Mouse (Mus musculus) lung, postnatal 4 days (tissue): ENCODE measurements around the gene Plcl1.

Experiments
- DNase-seq, 2 experiments: peaks; one replicate each; pipeline ENCODE4 v3.0.0; 2021

Plcl1 gene

DNA sequence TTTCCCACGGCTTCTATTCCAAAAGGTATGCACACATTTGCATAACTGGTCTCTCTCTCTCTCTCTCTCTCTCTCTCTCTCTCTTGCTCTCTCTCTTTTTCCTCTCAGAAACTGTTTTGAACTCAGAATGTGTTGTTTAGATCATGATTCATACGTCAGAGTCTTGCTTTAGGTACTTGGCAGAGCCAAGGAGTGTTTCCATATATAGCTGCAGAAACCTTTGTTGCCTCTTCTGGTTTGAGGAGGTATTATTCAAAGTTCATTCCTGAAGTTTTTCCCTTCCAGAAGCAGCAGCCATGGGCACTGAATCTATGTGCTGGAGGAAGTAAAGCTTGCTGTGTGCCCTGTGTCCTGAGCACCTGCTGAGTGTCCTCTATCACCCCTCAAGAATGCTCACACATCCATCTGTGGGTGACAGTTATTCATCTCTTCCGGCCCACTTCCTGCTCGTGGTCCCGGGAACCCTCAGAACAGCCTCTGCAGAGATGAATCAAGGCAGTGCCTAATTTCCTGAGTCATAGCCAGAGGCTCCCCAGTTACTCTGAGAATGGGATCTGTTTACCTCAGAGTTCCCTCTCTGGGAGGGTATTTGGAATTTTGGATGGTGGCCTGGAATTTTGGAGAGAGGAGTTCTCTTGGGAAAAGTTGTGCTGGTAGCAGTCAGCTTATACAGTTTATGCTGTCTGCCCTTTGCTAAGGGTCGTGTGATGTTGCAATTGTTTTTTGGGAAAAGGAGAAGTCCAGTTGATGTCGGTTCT lies 123.0 kb downstream of the Plcl1 start:
- DNase-seq: peak; percentile 17 to 54

DNA sequence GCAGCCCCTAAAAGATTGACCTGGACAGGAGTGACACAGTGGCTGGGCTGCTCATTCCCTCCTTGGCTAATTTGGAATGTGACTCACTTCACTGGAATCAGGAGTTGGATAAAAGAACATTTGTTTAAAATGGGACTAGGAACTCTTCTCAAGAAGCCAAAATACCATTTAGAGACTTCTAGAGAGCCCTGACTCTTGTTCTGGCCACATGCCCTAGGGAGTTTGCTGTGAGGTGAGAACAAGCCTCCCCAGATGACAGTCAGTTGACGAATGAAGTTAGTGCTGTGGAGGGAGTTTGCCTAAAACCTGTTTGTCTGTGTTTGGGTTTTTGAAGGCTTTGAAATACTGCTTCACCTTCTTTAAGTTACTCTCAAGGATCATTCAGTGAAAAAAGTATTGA lies 128.1 kb downstream of the Plcl1 start:
- DNase-seq: no peak

DNA sequence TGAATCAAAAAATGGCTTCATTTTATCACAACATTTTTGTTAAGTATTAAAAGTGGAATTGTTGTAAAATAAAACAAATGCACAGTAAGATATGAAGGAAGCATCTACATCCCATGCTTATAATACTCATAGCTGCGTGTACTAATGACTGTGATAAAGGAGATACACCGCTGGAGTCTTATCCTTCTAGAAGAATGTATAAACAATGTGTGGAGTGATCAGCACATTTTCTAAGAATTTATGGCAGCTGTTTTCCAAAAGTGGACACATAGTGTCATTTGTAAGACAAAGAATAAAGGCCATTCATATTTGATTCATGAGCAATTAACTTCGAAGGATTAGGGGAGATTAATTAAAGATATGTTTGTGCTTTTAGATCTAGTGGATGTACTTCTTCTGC lies 148.7 kb downstream of the Plcl1 start:
- no peak for DNase-seq

DNA sequence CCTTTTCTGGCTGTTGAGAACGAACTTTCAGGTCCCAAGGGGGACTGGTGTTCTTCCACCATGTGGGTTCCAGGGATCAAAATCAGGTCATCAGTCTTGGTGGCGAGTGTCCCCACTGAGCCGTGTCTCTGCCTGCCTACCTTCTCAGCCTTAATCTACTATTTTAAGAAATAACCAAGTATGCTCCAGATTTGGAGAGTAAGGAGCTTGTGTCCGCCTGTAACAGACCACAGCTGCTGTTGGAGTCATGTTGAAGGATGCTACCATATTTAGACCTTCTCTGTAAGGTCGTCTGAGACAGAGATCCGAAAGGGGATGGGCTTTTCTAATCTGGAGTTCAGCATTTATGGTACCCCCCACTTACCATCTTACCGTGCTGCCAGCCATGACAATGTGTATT lies 152.2 kb downstream of the Plcl1 start:
- no peak for DNase-seq

DNA sequence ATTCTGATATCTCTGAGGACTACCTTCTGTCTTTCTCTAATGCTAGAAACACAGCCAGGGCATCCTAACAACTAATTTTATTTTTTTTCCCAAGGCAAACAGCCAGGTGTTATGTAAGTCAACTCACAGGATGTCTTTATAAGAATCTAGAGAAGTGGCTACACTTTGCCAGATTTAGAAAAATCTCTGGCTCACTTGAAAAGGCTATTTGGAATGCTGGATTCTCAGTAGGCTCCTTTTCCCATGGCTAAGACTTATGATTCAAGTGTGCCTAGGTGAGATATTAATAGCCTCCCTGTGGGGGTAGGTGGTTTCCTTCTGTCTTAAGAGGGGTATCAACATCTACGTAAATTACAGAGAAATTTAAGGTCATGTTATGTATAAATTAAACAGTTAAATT lies 152.7 kb downstream of the Plcl1 start:
- DNase-seq: no peak

DNA sequence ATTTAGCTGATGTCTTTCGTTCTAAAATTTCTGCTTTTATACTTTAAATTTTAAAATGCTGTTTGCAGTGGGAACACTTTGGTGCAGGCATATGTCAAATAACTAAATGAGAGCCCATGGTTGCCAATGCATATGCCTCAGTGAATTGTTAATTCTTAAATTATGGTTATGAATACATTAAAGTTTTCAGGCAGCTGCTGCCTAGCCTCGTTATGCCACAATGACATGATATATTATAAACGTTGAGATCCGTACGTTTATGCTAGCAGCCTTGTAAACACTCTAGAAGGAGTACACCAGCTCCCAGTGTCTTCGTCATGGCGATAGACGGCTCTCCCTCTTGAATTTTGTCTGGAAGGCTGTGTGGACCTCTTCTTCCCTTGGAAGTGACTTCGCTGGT lies 154.3 kb downstream of the Plcl1 start:
- DNase-seq: no peak

DNA sequence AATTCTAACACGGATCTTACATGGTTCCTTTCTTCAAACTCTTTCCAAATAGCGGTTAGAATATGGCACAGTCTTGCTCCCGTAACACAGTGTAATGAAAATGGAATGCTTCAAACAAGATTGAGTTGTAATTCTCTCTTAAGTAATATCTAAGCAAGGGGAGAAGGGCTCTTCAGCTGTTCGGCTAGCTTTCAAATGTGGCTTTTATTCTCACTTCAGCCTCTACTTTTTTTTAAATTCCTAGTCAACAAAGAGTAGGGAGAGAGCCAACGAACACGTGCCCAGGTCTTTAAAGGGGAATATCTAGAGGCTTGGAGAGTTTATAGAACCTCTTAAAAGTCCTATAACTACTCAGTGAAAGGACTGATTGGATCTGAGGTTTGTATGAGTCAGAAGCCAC lies 160.2 kb downstream of the Plcl1 start:
- peak in 1 of 2 experiments; percentile 17 for DNase-seq

DNA sequence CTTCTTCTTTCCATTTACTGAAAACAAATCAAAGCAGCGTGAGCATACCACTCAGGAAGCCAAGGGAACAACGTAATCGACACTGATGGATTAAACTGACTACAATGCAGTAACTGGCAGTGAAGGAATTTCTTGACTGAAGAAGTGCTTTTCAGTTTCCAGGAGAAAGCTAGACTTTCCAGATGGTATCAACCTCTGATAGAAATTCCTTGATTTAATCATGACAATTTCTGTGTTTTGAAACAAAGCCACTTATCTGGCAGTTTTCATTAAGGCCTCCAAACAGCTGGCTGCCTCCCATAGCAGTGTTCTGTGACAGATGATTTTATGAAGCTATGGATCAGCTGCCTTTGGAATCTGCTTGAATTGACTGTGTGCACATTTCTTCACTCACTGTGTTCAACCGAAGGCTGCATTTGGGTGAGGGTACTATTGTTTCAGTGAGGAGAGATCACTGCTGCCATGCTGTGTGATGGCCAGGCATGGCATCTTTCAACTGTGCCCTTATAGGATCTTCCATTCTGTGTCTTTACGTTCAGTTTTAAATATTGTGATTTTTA lies 162.2 kb downstream of the Plcl1 start:
- no peak for DNase-seq

DNA sequence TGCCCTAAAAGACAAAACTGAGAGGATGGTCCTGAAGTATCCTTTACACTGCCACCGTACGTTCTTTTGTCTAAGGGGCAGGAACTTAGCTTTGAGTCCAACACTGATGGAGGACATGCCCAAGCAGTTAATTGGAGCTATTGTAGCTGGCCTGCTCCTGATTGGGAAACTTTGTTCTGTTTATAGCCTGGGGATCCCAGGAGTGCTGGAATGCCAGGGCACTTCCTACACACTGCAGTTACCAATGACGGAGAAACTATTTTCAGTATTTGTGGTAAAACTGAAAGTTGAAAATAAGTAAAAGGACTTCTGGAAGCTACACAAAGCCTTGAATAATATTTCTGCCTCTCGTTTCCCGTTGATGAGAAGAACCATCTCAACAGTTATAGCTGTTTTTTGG lies 164.5 kb downstream of the Plcl1 start:
- no peak for DNase-seq

DNA sequence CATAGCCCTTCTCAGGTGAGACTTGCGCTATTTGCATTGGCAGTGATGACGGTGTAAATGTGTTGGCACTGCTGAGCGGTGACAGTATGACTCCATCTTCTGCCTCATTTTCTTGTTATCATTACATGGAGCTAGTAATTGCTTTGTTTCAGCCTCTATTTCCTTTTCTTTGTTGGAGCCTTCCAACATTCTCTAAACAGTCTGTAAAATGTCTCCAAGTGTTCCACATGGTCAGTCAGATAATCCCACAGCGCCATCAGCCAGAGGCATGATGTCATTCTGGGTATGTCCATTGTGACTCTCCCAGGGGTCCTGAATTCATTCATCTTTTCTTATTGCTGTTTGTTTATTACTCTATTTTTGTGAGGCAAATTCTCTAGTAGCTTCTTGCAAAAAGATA lies 165.7 kb downstream of the Plcl1 start:
- DNase-seq: no peak

DNA sequence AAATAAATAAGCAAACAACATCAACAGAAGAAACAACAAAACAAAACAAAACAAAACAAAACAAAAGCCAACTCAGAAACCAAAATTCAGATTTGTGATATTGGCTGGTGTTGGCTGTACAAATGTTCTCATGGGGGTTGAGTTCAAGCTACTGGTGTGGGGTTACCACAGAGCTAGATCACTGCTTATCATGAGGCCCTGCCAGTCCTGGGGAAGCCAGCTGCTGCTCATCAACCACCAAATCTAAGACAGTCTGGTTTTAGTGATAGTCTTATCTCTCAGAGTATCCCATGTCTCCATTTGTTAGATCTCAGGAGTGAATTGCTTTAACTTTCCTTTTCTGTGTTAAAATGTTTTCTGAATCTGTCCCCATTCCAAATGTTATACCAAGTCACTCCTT lies 166.5 kb downstream of the Plcl1 start:
- DNase-seq: no peak

DNA sequence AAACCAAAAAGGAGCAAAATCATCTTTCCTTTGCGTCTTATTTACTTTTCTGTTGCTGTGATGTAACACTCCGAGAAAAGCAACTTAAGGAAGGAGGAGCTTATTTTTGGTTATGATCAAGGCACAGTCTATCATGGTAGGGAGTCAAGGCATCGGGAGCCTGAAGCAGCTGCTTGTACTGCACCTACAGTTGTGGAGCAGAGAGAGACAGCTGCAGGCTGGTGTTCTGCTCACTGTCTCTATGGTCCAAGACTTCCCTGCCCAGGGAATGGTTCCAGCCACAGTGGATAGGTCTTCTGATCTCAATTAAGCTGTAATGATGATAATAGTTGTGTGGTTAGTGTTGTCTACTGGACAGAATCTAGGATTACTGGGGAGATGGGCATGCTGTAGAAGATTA lies 166.9 kb downstream of the Plcl1 start:
- no peak for DNase-seq

DNA sequence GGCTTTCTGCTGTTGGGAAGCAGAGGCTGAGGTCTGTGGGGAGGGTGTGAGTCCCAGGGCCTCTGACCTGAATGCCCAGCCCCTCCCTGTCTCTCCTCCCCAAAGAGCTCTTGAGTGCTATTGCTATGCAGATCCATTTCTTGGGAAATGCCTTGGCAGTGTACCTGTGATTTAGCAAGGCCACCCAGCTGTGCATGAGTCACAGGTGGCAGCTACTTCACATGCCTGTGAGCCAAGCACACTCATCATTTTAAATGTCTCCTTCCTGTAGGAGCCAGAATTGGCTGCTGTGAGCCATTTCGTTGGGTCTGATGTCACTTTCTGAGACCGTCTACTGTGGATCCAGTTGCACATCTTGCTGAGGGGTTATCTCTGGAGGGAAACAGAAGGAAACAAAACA lies 170.2 kb downstream of the Plcl1 start:
- peak; percentile 49 to 76 for DNase-seq

DNA sequence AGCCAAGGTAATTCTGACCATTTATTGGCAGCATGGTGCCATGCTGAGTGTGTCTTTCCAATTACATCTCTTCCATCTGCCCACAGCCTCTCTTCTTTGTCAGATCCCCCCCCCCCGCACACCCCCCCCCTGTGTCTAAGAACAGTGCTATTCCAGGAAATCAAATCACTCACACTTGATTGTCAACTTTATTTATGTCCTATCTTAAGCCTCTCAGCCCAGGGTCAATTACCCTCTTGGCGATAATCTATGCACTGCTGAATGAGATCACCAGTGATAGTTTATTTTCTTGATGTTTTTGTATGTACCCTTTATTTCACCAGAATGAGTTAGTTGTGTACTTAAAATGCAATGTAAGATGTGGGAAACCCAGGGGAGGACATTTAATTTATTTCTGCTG lies 176.0 kb downstream of the Plcl1 start:
- no peak for DNase-seq

DNA sequence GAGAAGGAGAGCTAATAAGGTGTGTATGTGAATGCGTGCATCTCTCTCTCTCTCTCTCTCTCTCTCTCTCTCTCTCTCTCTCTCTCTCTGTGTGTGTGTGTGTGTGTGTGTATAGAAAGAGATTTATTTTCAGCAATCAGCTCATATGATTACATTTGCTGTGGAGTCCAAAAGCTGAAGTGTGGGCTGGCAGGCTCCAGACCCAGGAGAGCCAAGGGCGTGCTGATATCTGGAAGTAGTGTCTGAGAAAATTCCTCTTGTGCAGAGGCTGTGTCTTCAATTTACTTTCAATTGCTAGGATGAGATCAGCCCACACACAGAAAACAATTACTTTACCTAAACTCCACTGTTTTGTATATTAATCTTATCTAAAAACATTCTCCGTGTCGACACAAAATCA lies 179.7 kb downstream of the Plcl1 start:
- no peak for DNase-seq

DNA sequence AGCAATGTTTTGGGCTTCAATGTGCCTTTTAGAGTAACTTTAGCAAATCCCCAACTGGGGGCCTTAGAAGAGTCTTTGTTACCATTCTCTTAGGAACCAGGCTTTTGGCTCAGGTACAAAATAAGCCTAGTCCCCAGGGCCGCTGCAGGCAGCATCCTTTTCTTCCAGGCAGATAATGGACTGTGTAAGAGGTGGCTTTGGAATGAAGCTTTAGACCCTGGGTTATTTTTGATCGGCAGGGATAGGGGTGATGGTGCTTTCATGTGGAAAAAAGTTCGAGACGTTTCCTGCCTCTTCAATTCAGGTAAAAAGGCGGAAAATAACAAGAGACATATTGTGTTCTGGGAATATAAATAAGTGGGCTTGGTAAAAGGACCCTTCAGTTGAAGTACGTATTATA lies 182.4 kb downstream of the Plcl1 start:
- DNase-seq: no peak

DNA sequence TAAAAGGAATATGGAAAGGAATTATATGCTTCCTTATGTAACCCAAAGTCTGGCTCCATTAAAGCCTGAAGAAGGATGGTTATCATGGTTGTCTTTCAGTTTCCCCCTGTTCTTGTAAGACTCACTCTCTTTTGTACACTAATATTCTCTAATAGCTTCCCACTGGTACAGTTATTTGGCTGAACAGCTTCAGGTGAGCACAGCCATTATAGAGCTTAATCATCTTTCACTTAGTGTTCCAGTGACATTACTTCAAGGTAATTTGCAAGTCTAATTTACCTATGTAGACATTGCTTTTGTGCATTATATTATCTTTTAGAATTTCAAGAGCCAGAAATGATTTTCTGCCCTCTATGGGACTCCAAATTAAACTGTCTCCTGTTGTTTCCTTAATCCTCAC lies 184.3 kb downstream of the Plcl1 start:
- DNase-seq: no peak

DNA sequence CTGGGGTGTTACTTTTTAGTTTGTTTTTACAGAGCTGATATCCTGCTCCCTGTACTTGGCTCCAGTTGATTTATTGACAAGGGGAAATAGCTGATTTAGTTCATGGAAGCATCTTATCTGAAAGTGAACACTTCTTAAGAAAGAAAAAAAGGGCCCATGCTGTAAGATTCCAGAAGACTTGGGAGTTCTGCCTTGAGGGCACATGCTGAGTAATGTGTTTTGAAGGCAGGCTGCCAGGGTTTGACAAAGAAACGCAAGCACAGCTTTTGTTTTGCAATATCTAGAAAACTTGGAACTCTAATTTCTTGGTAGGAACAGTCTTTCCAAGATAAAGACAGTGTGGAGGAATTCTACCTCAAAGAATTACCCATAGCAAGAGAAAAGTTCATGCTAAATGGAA lies 194.8 kb downstream of the Plcl1 start:
- no peak for DNase-seq

DNA sequence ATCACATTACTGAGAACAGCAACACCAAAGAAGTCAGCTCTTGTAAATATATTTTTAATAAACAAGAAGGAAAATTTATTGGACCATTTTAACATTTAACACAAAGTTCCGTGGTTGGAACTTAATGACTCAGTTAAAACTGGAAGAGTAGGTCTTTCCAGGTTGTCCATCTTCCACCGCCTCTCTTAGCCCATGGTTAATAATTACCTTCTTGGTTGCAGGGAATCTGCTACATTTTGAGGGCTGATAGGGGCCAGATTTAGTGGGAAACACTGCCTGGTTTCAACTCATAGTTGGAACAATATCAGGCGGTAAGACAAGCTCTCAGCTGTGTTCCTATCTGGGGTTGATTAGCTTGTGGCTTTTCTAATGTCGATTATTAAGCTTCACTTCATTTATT lies 198.9 kb downstream of the Plcl1 start:
- DNase-seq: no peak

DNA sequence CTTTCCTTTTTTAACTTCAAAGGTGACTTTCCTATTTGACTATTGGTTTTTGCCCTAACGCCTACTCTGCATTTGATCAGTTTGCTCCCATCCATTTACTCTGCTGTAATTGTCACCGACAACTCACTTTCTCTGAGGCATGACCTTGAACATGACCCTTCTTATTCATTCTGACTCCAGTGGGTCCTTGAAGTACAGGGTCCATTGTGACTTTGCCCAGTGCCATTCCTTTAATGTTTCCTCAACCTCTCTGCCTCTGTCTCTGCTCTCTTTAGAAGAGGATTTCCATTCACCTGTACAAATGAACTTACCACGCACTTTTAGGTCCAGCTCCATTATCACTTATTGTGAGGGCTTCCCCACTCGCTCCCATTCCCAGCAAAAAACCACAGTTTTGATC lies 199.7 kb downstream of the Plcl1 start:
- no peak for DNase-seq

DNA sequence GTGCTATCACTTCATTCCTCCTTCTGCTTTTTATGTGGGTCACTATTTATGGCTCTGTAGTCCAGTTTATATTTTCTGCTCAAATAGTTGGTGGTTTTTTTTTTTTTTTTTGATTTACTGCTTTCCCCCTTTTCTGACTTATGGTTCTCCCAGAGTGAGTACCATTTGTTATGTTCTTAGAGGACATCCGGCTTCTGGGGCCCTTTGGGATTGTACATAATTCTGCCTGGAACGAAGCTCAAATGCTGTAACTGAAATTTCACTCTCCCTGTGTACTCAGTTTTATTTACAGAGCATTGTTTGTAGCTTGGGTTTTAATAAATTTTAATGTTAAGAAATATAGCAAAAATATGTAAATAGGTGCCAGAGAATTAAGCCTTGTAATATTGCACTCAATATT lies 200.2 kb downstream of the Plcl1 start:
- DNase-seq: no peak

DNA sequence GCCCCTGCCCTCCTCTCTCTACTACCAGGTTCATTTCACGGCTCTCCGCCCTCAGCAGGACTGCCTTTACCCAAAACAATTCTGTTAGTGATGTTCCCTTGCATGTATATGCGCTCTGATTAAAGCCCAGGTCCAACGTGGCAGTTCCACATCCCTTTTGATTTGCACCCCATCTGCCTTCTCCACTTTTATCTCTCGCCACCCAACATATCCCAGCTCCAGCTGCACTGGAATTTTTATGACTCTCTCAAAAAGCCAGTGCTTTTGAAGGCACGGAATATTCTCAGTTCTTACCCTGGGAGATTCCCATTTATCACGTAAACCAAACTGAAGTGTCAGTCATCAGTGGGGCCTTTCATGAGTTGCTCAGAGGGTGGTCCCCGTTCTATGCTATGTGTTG lies 200.7 kb downstream of the Plcl1 start:
- no peak for DNase-seq

DNA sequence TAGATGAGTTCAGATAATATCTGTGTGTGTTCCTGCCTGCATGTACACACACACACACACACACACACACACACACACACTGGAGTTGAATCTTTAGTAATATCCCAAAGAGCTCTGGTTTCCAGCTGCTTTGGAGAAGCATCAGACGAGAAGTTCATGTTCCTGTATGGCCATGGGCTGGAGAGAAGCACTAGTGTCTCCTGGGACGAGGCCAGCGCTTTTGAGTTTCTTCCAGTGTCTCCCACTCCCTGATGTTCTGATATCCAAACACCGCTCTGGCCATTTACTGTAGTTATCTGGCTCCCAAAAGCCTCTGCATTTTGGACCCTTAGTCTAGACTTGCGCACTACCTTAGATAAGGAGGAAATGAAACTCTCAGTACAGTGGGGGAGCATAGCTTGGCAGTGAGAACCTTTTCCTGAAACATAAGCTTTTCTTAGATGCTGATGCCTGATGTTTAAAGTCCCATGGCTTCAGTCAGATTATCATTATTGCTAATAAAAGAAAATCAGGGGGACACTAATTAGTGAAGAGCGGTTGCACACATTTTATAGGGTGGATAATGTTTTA lies 207.1 kb downstream of the Plcl1 start:
- no peak for DNase-seq

DNA sequence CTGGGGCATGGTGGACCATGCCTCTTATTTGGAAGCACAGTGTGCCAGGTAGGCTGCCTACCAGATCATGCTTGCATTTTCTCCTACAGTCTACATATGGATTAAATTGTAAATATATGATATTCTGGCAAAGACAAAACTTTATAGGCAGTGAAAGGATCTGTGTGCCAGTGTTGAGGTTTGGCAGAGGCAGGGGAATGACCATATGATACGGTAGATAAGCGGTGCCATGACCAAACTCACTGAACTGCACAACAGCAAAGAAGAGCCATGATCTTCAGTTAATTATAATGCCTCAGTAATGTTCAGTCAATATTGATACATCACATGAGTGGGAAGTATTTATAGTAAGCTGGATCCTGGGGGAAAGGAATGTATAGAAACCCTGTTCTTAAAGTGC lies 212.1 kb downstream of the Plcl1 start:
- DNase-seq: no peak
